Mouse (Mus musculus) ZHBTc4 (cell line): ENCODE results near the gene Dmrt2.

Experiments
- DNase-seq: peaks from one replicate; pipeline ENCODE4 v3.0.0-alpha.2; 2011; ENCODE audit warnings: low read depth, low spot score

The Dmrt2 gene

GRCm38 (mm10) chr19:25675866-25676440 lies 3.7 kb downstream of the Dmrt2 start:
- no peak for DNase-seq

- peak; percentile 9 for DNase-seq
These were observed 26.6 kb downstream of the Dmrt2 start for GRCm38 (mm10) chr19:25698850-25699249.

- peak; percentile 71 for DNase-seq
These were observed 41.2 kb downstream of the Dmrt2 start for GRCm38 (mm10) chr19:25713382-25713781.

DNA sequence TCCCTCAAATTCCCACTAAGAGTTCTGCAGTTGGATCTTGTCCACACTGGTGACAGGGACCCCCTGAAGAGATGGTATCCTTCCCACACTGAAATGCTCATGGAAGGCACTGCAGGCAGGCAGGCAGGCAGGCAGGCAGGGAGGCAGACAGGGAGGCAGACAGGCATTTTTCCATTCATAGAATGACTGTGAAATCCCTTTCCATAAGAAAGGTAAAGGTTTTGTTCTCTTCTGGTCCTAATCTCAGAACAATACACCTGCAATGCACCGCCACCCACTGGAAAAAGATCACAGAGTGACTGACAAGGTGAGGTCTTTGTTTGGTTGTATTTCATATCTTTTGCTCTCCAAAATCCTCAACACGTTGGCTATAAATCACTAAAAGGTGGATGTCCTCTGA lies 42.7 kb downstream of the Dmrt2 start:
- DNase-seq, result peak; percentile 58

GRCm38 (mm10) chr19:25722616-25723015 lies 50.4 kb downstream of the Dmrt2 start:
- DNase-seq, result no peak
